Mouse (Mus musculus): ENCODE measurements around the gene Chrne.
A peak's percentile ranks its signal among the peaks of the same experiment; 100 is the strongest.
"Not testable (repeated sequence)": the region's sequence is repeated elsewhere in the genome, so short reads cannot be mapped to it uniquely, and the experiment has no call there.

Gene Chrne

GRCm38 (mm10) chr11:70585457-70585856 is 33.6 kb downstream of the Chrne start:
- DNase-seq (ENCODE audit: low spot score): peak; percentile 66

- DNase-seq (ENCODE audit: low spot score): no peak
Observed at GRCm38 (mm10) chr11:70583775-70584174, 35.2 kb downstream of the Chrne start.

- DNase-seq (ENCODE audit: low spot score): no peak
Observed at GRCm38 (mm10) chr11:70583022-70583714, 35.8 kb downstream of the Chrne start.

GRCm38 (mm10) chr11:70582196-70582595 is 36.8 kb downstream of the Chrne start:
- DNase-seq (ENCODE audit: low spot score): no peak

- no peak for DNase-seq (ENCODE audit: low spot score)
Observed at GRCm38 (mm10) chr11:70580921-70581320, 38.1 kb downstream of the Chrne start.

- no peak for DNase-seq (ENCODE audit: low spot score)
Observed at GRCm38 (mm10) chr11:70580358-70580720, 38.7 kb downstream of the Chrne start.

GRCm38 (mm10) chr11:70579710-70580357 is 39.2 kb downstream of the Chrne start:
- no peak for DNase-seq (ENCODE audit: low spot score)

- no peak for DNase-seq (ENCODE audit: low spot score)
Observed at GRCm38 (mm10) chr11:70578962-70579361, 40.1 kb downstream of the Chrne start.

GRCm38 (mm10) chr11:70577201-70577600 is 41.8 kb downstream of the Chrne start:
- no peak for DNase-seq (ENCODE audit: low spot score)

- no peak for DNase-seq (ENCODE audit: low spot score)
Observed at GRCm38 (mm10) chr11:70573872-70574271, 45.1 kb downstream of the Chrne start.

GRCm38 (mm10) chr11:70572348-70572902 is 46.6 kb downstream of the Chrne start:
- DNase-seq (ENCODE audit: low spot score): no peak

- DNase-seq (ENCODE audit: low spot score): no peak
Observed at GRCm38 (mm10) chr11:70571641-70572040, 47.4 kb downstream of the Chrne start.

GRCm38 (mm10) chr11:70570614-70571013 is 48.4 kb downstream of the Chrne start:
- DNase-seq (ENCODE audit: low spot score): not testable (repeated sequence)

GRCm38 (mm10) chr11:70566586-70566985 is 52.4 kb downstream of the Chrne start:
- no peak for DNase-seq (ENCODE audit: low spot score)
